ENCODE assay signal across 22 mouse cellular contexts in genomic region chr9:105551407-105551806, GRCm38 (mm10). TPM values are rescaled to one million over a fixed set of nuclear protein-coding genes. Genes with fewer than 3 reads are reported as not detected.
A peak's percentile ranks its signal among the peaks of the same experiment; 100 is the strongest.
DNase-seq lines count a peak whose midpoint lies in the region; ATAC-seq and TF ChIP-seq lines count a peak whose summit lies in the region.
"Had no signal": no experiment of that assay in that cellular context is flagged by ENCODE, and none has a peak within 500 bp of the region (broad histone marks: within the 10 kb centered on the region; RNA-seq: fewer than 3 reads in every experiment).

No protein-coding gene starts in this region.

- H3K27me3 ChIP-seq in midbrain, embryonic 10.5 days (ENCODE audit: low read depth, poor library complexity, severe bottlenecking) = no peaks in the 10 kb centered on the region
- H3K27me3 ChIP-seq in midbrain, embryonic 11.5 days (ENCODE audit: control insufficient read depth, insufficient read depth, low read length) = no peaks in the 10 kb centered on the region
- H3K27me3 ChIP-seq in intestine, embryonic 15.5 days (replicated peaks) = no peaks in the 10 kb centered on the region
- no peaks in the 10 kb centered on the region for H3K27me3 ChIP-seq in intestine, postnatal 0 days (replicated peaks; ENCODE audit: control insufficient read depth, insufficient read depth, low read length)
- H3K27me3 ChIP-seq in kidney, adult 2 months (replicated peaks; ENCODE audit: control insufficient read depth, insufficient read depth, low read length) = no peaks in the 10 kb centered on the region
- H3K27me3 ChIP-seq: embryonic facial prominence, embryonic 12.5 days; forebrain, embryonic 12.5 days had no signal

- H3K36me3 ChIP-seq in midbrain, embryonic 10.5 days = no peaks in the 10 kb centered on the region
- H3K36me3 ChIP-seq in midbrain, embryonic 11.5 days (ENCODE audit: control insufficient read depth, insufficient read depth, low read length) = no peaks in the 10 kb centered on the region
- no peaks in the 10 kb centered on the region for H3K36me3 ChIP-seq in intestine, embryonic 15.5 days
- H3K36me3 ChIP-seq in intestine, postnatal 0 days (ENCODE audit: control insufficient read depth, insufficient read depth) = no peaks in the 10 kb centered on the region
- no peaks in the 10 kb centered on the region for H3K36me3 ChIP-seq in kidney, adult 2 months (ENCODE audit: control insufficient read depth, insufficient read depth, low read length)
- H3K36me3 ChIP-seq: embryonic facial prominence, embryonic 12.5 days; forebrain, embryonic 12.5 days had no signal

- no peak for ATAC-seq in midbrain, embryonic 11.5 days (ENCODE audit: low FRiP score)
- ATAC-seq in intestine, embryonic 15.5 days = peak; percentile 58; the same call in 1 of the 2 replicates
- peak; percentile 65 for ATAC-seq in intestine, postnatal 0 days
- ATAC-seq: forebrain, embryonic 14.5 days; forebrain, postnatal 0 days had no signal

- WGBS in midbrain, embryonic 10.5 days = 49% methylated on average over 4 of the region's 4 CpGs
- 60% methylated on average over 4 of the region's 4 CpGs for WGBS in midbrain, embryonic 11.5 days
- WGBS in intestine, embryonic 15.5 days = 30% methylated on average over 4 of the region's 4 CpGs
- WGBS in intestine, postnatal 0 days = 31% methylated on average over 4 of the region's 4 CpGs
- 52% methylated on average over 4 of the region's 4 CpGs for WGBS in kidney, adult 2 months

- peaks cover 31% of the 10 kb centered on the region for H3K4me1 ChIP-seq in midbrain, embryonic 10.5 days
- peaks cover 8% of the 10 kb centered on the region for H3K4me1 ChIP-seq in midbrain, embryonic 11.5 days (ENCODE audit: control insufficient read depth, insufficient read depth, low read length)
- peaks cover 27% of the 10 kb centered on the region; the same call in 1 of the 2 replicates for H3K4me1 ChIP-seq in intestine, embryonic 15.5 days (replicated peaks)
- no peaks in the 10 kb centered on the region for H3K4me1 ChIP-seq in intestine, postnatal 0 days (replicated peaks; ENCODE audit: control insufficient read depth, insufficient read depth, low read length)
- no peaks in the 10 kb centered on the region for H3K4me1 ChIP-seq in kidney, adult 2 months (ENCODE audit: control insufficient read depth, insufficient read depth, low read length)

- intact Hi-C loops in heart, postnatal 14 days (cut with DNase I) = no loop called here

- H3K27ac ChIP-seq in midbrain, embryonic 10.5 days (replicated peaks) = 0 out of 2 replicates have a peak overlapping the region, but pooled peaks have one; percentile 28
- no peak overlapping the region for H3K27ac ChIP-seq in midbrain, embryonic 11.5 days (ENCODE audit: low read depth, low read length)
- H3K27ac ChIP-seq in intestine, embryonic 15.5 days = no peak overlapping the region
- no peak overlapping the region for H3K27ac ChIP-seq in intestine, postnatal 0 days (ENCODE audit: low read depth, low read length)
- H3K27ac ChIP-seq in kidney, adult 2 months (ENCODE audit: insufficient read depth, low read depth, low read length) = no peak overlapping the region
- H3K27ac ChIP-seq: embryonic facial prominence, embryonic 12.5 days; forebrain, embryonic 12.5 days had no signal

- H3K4me2 ChIP-seq in midbrain, embryonic 11.5 days = no peak overlapping the region
- no peak overlapping the region for H3K4me2 ChIP-seq in intestine, embryonic 15.5 days (replicated peaks)
- H3K4me2 ChIP-seq in intestine, postnatal 0 days (replicated peaks; ENCODE audit: low read depth) = no peak overlapping the region
- H3K4me2 ChIP-seq: embryonic facial prominence, embryonic 12.5 days; forebrain, embryonic 12.5 days had no signal

- peak; percentile 31 for DNase-seq in heart, adult 11 months
- no peak for DNase-seq in heart, postnatal 14 days
- no peak for DNase-seq in midbrain, embryonic 10.5 days (ENCODE audit: low spot score)
- DNase-seq in midbrain, embryonic 11.5 days (ENCODE audit: low spot score, missing footprints) = no peak
- no peak for DNase-seq in natural killer cell, adult 2 months (ENCODE audit: low spot score in 2 of 2)
- no peak for DNase-seq in kidney, adult 2 months
- DNase-seq: adrenal gland, adult 2 months; adrenal gland, postnatal 10 days; adrenal gland, postnatal 25 days; cerebellum, adult 11 months; cerebellum, adult 18-20 months; cerebellum, adult 8-10 months; cerebellum, adult 9-11 months; cerebellum, postnatal 14 days; cerebellum, postnatal 36 days; embryo, embryonic 11 days; forebrain, postnatal 0 days had no signal

- H3K9ac ChIP-seq in midbrain, embryonic 11.5 days (ENCODE audit: low read length) = no peak overlapping the region
- H3K9ac ChIP-seq in intestine, embryonic 15.5 days = no peak overlapping the region
- no peak overlapping the region for H3K9ac ChIP-seq in intestine, postnatal 0 days (ENCODE audit: low read depth, low read length)
- H3K9ac ChIP-seq: embryonic facial prominence, embryonic 12.5 days; forebrain, embryonic 12.5 days; forebrain, postnatal 0 days had no signal

- no peak overlapping the region for H3K4me3 ChIP-seq in midbrain, embryonic 10.5 days
- no peak overlapping the region for H3K4me3 ChIP-seq in midbrain, embryonic 11.5 days (ENCODE audit: low read depth, low read length)
- H3K4me3 ChIP-seq in intestine, embryonic 15.5 days (replicated peaks) = no peak overlapping the region
- no peak overlapping the region for H3K4me3 ChIP-seq in intestine, postnatal 0 days (ENCODE audit: low read depth, low read length)
- no peak overlapping the region for H3K4me3 ChIP-seq in kidney, adult 2 months (ENCODE audit: insufficient read depth, low read depth, low read length)
- H3K4me3 ChIP-seq: embryonic facial prominence, embryonic 12.5 days; forebrain, embryonic 12.5 days had no signal

- no peak for TF ChIP-seq CTCF in intestine, postnatal 0 days (IDR thresholded peaks at IDR 0.05; ENCODE audit: low read depth)
- TF ChIP-seq CTCF in kidney, adult 2 months (conservative IDR thresholded peaks at IDR 0.05; ENCODE audit: insufficient read depth, insufficient read length, low read depth, low read length) = no peak

- no peaks in the 10 kb centered on the region for H3K9me3 ChIP-seq in midbrain, embryonic 10.5 days (replicated peaks)
- no peaks in the 10 kb centered on the region for H3K9me3 ChIP-seq in midbrain, embryonic 11.5 days (ENCODE audit: control insufficient read depth, low read length)
- H3K9me3 ChIP-seq in intestine, embryonic 15.5 days = no peaks in the 10 kb centered on the region
- H3K9me3 ChIP-seq in intestine, postnatal 0 days (ENCODE audit: control insufficient read depth) = no peaks in the 10 kb centered on the region
- H3K9me3 ChIP-seq: embryonic facial prominence, embryonic 12.5 days; forebrain, embryonic 12.5 days had no signal

- TF ChIP-seq POLR2A in kidney, adult 2 months (IDR thresholded peaks at IDR 0.05; ENCODE audit: low read depth, low read length) = no peak

RNA-seq across cellular contexts. Expression of gene Atp2c1, which starts 24.3 kb away (rescaled TPM):
- 10 to 100 TPM; 54.6 to 61.7 TPM for total RNA-seq in heart, postnatal 14 days (2021)
- polyA plus RNA-seq in midbrain, embryonic 10.5 days (2016; fragmentation: Nextera tagmentation; extraction: Ambion mirVana) = 54.8 and 56.3 TPM in 2 replicates
- polyA plus RNA-seq in midbrain, embryonic 11.5 days (2014; fragmentation: Nextera tagmentation; extraction: Ambion mirVana) = 71.0 and 76.7 TPM in 2 replicates
- 47.0 and 57.0 TPM in 2 replicates for polyA plus RNA-seq in intestine, embryonic 15.5 days (2015; fragmentation: Nextera tagmentation; extraction: Ambion mirVana)
- 22.9 and 26.9 TPM in 2 replicates for polyA plus RNA-seq in intestine, postnatal 0 days (2015; fragmentation: Nextera tagmentation; extraction: Ambion mirVana)
- 59.9 and 69.5 TPM in 2 replicates for polyA plus RNA-seq in kidney, adult 2 months (2012; rRNA removed)
